Mouse (Mus musculus) frontal cortex, postnatal 36 days (tissue): ENCODE measurements around the gene Olfr560.

Experiments used
- DNase-seq, 2 experiments: peaks; one replicate each; pipeline ENCODE4 v3.0.0; 2022; ENCODE audit warnings: low spot score in 2 of 2

The Olfr560 gene

GRCm38 (mm10) chr7:102759266-102759665, at the start of gene Olfr560, which contains the start of gene Olfr78:
Gene Olfr560, minus strand, starts transcription at chr7:102759366.
Gene Olfr78, minus strand, starts transcription at chr7:102759471.
- no peak for DNase-seq

GRCm38 (mm10) chr7:102803180-102803579, 44.0 kb upstream of the Olfr560 start, which contains the start of gene Olfr564:
Gene Olfr564, plus strand, starts transcription at chr7:102803480.
- DNase-seq, result no peak

DNA sequence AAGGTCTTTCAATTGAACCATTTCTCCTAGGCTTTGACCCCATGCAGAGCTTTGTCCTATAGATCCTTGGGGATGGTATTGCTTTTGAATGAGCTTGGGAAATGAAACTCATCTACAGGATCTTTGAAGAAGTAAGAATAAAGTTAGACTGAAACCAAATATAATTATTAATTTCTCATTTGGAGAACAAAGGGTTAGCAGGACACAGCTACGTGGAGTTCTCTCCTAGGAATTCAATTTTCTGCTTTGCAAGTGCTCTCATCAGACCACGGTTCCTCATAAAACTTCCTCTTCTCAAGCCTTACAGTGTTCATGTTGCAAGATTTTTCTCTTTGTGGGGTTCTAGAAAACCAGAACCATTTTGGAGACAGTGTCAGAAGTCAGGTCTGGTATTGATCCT, 11.8 kb upstream of the Olfr560 start, which contains the start of gene Olfr561:
Gene Olfr561, plus strand, starts transcription at position 301 of the 400 bp plus-strand sequence.
- DNase-seq, result no peak

DNA sequence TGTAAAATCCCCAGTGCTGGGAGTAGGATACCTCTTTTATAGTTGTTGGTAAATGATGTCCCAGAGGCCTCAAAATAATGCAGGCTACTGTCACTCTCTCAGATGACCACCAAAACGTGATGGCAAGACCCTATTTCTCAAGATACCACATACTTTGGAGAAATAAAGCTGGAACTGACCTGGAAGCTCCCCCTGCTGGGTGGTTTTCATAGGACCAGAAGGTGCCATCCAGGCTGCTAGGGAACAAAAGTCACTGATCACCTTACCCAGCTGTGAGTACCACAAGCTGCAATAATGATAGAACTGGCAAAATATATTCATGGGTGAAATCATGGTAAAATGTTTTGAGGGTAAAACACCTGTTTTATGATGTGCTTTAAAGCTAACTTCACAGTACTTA, 7.1 kb downstream of the Olfr560 start:
- DNase-seq, result no peak

- no peak for DNase-seq
Measured at GRCm38 (mm10) chr7:102737705-102738104, 21.5 kb downstream of the Olfr560 start.

GRCm38 (mm10) chr7:102733793-102734192, 25.4 kb downstream of the Olfr560 start:
- DNase-seq, result no peak

DNA sequence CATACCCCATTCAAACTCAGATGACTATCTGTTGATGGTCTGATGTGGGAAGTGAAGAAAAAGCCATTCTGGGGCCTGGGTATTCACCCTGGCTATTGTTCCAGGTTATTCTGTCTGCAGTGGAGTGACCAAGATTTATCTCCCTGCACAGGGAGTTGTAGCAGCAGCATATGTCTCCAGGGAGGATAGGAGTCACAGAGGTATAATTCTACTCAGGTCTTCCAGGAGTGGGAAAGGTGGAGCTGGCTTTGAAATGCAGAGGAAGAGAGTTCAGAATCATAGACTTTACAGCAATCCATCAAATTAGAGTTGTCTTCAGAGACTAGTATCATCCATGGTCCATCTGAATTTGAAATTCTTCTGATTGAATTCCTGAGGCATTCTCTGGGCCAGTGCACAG, 31.8 kb downstream of the Olfr560 start, which contains the start of gene Olfr559:
Gene Olfr559, minus strand, starts transcription at position 101 of the 400 bp plus-strand sequence.
- no peak for DNase-seq

- DNase-seq, result no peak
Measured at GRCm38 (mm10) chr7:102718970-102719369, 40.2 kb downstream of the Olfr560 start, which contains the start of gene Olfr33. Gene Olfr33, minus strand, starts transcription at chr7:102719070.

DNA sequence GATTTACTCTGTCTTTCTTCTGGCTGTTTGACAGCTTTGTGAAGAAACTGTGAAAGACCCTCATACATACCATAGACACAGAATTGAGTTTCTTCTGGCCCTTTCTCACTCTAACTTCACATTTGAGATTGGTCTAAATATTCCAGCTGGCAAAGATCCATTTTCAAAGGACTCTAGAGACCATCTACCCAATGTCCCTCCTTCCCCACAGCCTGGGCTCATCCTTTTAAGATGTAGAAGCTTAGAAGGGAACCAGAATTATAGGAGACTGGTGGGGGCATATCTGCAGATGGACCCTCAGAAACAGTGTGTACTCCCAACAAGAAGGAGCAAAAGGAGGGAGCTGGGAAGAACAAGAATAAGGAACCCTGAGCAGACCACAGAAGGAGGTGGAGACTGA, 57.3 kb downstream of the Olfr560 start, which contains the start of gene Olfr558:
Gene Olfr558, plus strand, starts transcription at position 301 of the 400 bp plus-strand sequence.
- no peak for DNase-seq
